Mouse (Mus musculus): ENCODE data around the gene Tcea3.
A peak's percentile ranks its signal among the peaks of the same experiment; 100 is the strongest.

The Tcea3 gene

GRCm38 (mm10) chr4:136281611-136282010 is 34.1 kb downstream of the Tcea3 start:
- DNase-seq (ENCODE audit: low spot score in 2 of 2) = no peak

DNA sequence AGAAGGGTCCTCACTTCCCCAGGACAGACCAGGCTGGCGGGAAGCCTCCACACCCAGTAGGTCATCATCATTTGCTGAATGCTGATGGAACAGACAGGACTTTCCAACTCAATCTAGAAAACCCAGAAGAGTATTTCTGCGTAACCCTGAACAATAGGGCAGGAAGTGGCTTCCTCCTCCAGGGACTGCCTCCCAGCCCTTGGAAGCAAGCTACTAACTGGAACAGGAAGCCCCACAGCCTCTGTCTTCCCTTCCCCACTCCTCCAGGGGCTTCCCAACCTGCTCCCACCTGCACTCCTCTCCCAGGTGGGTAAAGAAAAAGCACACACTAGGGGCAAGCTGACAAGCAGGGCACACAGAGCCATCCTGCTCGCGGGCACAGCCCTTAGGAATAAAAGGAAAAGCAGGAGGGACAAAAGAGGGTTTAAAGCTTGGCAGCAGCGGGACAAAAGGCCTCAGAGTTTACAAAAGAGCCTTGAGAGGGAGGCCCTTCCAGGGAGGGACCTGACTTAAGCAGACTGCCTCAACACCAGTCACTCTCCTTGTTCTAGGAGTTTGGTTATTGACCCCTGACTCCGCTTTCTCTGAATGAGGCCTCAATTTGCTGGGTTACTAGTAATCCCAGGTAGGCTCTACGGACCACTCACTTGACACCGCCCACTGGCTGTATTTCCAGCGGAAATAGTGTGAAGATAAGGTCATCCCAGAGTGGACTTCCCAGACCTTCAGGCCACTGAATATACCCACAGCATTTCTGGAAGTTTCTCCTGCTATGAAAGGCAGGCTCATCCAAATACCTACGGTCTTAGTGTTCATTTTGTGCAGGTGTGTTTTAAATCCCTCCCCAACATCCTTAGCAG is 35.3 kb downstream of the Tcea3 start:
- DNase-seq (ENCODE audit: low spot score in 2 of 2) = no peak

DNA sequence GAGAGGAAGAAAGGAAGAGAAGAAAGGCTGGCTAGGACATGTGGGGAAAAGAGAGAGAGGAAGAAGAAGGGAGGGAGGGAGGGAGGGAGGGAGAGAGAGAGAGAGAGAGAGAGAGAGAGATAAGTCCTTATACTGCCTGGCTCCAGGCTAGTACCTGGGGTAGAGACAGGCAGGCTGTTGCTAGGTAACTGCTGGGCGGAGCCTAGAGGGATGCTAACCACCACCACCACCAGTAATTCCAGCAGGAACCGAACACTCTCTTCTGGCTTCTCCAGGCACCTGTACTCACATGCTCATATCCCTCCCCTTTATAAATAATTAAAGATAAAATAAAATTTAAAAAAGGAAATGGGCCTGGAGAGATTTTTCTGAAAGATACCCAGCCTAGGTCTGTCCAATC is 36.3 kb downstream of the Tcea3 start:
- DNase-seq (ENCODE audit: low spot score in 2 of 2) = no peak

DNA sequence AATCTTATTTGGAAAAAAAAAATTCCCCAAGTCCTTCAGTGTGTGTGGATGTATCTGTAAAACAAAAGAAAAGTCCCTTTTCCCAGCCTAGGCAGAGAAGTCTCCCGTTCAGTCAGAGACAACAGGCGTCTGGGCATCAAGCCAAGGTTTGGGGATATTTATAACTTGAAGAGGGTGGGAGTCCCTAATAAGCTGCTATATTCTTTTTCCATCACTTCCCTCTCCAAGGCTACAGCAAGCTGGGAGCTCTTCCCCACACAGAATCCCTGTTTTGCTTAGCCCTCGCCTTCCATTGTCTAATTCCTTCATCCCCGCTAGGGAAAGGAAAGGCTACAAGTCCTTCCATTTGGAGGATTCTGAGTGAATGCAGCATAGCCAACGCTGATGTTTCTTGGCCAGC is 36.9 kb downstream of the Tcea3 start, which contains the start of gene Zfp46:
TSS of gene Zfp46 (plus strand) at position 229 of the 400 bp plus-strand sequence.
- peak; percentile 70 to 82 for DNase-seq (ENCODE audit: low spot score in 2 of 2)

DNA sequence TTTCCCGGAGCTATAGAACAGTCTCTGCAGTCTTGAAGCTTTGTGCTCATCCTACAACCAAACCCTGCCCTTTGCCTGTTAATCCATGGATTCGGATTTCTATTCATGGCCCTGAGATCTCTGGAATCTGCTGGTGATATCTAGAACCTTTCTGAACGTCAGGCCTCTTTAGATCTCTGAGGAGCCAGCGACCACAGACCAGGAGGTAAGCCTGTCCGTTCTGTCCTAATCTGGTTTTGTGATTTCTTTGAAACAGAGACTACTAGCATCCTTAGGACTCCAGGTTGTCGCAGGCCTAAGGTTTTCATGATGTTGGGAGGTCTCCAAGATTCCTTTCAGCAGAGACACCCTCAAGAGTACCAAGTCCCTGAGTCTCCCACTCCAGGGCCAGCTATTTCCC is 37.4 kb downstream of the Tcea3 start:
- no peak for DNase-seq (ENCODE audit: low spot score in 2 of 2)

GRCm38 (mm10) chr4:136285348-136285810 is 37.9 kb downstream of the Tcea3 start:
- DNase-seq (ENCODE audit: low spot score in 2 of 2) = peak; percentile 94 to 95

- DNase-seq (ENCODE audit: low spot score in 2 of 2) = peak; percentile 94 to 96
Observed at GRCm38 (mm10) chr4:136285811-136286371, 38.4 kb downstream of the Tcea3 start.

DNA sequence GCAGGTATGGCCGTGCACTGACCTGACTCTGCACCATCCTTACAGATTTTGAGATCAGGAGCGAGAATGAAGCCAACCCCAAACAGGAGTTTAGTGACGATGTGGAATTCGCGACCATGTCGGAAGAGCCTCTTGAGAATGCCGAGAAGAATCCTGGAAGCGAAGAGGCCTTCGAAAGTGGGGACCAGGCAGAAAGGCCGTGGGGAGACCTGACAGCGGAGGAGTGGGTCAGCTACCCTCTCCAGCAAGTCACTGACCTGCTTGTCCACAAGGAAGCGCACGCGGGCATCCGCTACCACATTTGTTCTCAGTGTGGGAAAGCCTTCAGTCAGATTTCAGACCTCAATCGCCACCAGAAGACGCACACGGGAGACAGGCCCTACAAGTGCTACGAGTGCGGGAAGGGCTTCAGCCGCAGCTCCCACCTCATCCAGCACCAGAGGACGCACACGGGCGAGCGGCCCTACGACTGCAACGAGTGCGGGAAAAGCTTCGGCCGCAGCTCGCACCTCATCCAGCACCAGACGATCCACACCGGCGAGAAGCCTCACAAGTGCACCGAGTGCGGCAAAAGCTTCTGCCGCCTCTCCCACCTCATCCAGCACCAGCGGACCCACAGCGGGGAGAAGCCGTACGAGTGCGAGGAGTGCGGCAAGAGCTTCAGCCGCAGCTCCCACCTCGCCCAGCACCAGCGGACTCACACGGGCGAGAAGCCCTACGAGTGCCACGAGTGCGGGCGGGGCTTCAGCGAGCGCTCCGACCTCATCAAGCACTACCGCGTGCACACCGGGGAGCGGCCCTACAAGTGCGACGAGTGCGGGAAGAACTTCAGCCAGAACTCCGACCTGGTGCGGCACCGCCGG is 42.6 kb downstream of the Tcea3 start:
- no peak for DNase-seq (ENCODE audit: low spot score in 2 of 2)

DNA sequence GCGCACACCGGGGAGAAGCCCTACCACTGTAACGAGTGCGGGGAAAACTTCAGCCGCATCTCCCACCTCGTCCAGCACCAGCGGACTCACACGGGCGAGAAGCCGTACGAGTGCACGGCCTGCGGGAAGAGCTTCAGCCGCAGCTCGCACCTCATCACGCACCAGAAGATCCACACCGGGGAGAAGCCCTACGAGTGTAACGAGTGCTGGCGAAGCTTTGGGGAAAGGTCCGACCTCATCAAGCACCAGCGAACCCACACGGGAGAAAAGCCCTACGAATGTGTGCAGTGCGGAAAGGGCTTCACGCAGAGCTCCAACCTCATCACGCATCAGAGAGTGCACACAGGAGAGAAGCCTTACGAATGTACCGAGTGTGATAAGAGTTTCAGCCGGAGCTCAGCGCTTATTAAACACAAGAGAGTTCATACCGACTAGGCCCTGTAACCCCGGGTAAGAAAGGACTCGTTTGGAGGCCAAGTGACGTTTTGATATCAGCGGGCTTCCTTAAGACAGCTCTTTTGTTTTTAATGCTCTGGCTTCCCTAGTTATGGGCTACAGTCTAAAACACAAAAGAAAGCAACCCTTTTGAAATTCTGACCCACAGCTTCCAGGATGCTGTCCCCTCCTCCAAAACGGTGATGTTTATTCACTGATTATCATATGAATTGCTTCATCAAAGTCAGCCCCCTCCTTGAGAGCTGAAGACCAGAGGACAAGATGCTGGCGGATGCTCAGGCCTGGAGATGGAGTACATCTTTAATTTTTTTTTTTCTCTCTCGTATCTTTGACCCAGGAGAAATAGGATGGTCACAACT is 43.5 kb downstream of the Tcea3 start:
- no peak for DNase-seq (ENCODE audit: low spot score in 2 of 2)

DNA sequence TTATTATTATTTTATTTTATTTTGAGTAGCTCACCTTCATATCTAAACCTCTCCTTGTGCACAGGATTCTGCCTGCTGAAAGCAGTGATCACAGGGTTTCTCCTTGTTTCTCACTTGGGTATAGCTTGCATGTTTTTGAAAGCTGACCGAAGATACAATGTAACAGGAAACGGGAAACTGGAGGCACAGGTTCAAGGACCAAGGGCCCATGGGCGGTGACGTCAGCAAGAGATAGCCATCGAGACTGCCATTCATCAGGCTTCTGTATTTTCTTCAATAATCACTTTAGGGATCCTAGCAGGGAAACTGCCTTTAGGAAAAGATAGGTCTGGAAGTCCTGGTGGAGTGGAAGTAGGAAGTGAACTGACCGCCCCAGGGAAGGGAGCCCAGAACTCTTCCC is 44.2 kb downstream of the Tcea3 start:
- no peak for DNase-seq (ENCODE audit: low spot score in 2 of 2)

GRCm38 (mm10) chr4:136295941-136296340 is 48.4 kb downstream of the Tcea3 start:
- no peak for DNase-seq (ENCODE audit: low spot score in 2 of 2)

- no peak for DNase-seq (ENCODE audit: low spot score in 2 of 2)
Observed at GRCm38 (mm10) chr4:136302462-136302861, 54.9 kb downstream of the Tcea3 start.

DNA sequence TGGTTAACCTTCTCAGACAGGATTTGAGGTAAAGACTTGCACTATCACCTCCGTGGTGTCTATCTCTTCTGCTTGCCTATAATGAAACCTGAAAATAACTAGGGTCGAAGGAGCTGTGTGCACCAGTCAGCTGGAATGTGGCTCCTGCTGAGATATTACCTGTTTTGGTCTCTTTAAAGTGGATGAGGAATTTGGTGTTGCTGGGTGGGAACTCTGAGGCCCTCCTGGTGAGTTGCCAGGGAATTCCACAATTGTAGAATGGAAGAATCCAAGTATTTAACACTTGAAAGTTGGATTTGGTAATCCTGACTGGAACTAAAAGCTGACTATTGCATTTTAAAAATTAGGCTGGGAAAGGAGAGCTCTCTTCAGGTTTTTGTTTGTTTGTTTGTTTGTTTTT is 56.7 kb downstream of the Tcea3 start:
- no peak for DNase-seq (ENCODE audit: low spot score in 2 of 2)

GRCm38 (mm10) chr4:136308355-136308754 is 60.8 kb downstream of the Tcea3 start:
- no peak for DNase-seq (ENCODE audit: low spot score in 2 of 2)

- no peak for DNase-seq (ENCODE audit: low spot score in 2 of 2)
Observed at GRCm38 (mm10) chr4:136309780-136310179, 62.3 kb downstream of the Tcea3 start.

DNA sequence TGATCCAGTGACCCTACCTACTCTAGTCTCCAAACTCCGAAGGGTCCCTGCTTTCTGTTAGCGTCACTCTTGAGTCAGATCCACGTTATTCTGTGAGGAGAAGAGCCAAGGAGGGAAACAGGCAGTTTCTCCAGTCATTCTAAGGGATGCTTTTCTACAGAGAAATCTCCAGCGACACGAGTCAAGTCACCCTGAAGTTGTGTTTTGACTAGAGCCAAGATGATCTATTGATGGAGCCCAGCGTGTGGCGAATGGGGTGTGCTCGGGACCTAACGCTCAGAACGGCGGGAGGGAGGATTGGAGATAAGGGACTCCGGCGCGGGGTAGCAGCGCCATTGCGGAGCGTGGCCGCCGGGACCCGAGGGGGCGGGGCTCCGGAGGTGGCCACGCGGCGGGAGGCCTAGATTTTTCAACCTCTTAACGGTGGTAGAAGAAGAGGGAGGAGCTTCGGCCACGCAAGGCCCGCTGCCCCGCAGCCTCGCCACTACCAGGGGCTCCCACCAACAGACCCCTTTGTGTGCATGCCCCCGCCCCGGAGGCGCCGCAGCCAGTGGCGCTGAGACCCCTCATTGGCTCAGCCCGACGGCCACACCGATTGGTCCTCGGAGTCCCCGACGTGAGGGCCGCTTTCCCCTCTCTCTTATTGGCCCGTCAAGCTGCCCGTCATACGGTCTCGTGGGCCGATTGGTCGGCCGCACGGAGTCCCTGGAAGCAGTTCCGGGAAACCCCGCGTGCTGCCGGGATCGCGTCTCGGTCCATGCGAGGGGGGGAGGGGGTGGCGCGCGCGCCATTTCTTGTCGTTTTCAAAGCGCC is 62.9 kb downstream of the Tcea3 start, which contains the start of gene Hnrnpr:
TSS of gene Hnrnpr (plus strand) at position 714 of the 813 bp plus-strand sequence.
- peak; percentile 99 to 100 for DNase-seq (ENCODE audit: low spot score in 2 of 2)

GRCm38 (mm10) chr4:136311042-136311999 is 63.8 kb downstream of the Tcea3 start:
- DNase-seq (ENCODE audit: low spot score in 2 of 2) = peak; percentile 55 to 75

DNA sequence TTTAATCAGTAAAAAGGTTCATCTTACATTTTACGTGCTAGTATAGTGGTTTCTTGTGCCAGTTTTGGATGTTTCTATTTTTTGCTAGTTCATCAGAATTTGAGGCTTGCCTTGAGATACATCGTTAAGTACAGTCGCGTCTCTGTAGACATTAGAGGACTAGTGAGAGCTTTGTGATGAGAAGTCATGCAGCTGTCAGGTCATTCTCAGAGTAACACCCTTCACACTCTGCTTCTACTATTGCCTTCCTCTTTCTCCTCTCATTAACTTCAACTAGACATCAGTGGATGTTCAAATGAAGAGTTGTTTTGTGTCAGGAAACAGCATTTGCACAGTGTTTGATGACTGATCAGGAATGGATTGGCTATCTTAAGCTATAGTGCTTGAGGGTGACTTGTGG is 65.1 kb downstream of the Tcea3 start:
- no peak for DNase-seq (ENCODE audit: low spot score in 2 of 2)

- no peak for DNase-seq (ENCODE audit: low spot score in 2 of 2)
Observed at GRCm38 (mm10) chr4:136317667-136318066, 70.1 kb downstream of the Tcea3 start.
